ENCODE assay signal across 8 mouse cellular contexts in the genomic region with DNA sequence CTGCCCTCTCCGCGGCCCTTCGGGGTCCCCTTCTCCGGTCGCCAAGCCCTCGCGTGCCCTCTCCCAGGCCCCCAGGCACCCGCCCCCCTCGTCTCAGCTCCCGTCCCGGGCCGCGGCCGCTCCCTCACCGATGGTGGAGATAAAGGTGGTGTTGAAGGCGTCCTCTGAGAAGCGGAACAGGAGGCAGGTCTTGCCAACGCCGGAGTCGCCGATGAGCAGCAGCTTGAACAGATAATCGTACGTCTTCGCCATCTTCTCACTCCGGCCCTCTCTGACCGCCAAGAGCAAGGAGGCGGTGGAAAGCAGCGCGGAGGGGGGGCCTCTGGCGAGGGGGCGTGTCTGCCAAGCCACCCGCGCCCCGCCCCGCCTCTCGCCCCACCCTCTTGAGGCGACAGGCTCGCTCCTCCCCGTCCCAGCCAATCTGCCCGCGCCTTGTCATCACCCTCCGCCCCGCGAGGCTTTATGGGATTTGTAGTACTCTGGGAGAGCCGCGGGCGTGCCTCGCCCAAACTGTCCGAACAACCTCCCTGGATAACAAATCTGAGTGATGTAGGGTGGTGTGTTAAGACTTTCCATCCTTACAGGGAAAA. TPM values are rescaled to one million over a fixed set of nuclear protein-coding genes. Genes with fewer than 3 reads are reported as not detected.
DNase-seq lines count a peak whose midpoint lies in the region; ATAC-seq lines count a peak whose summit lies in the region.

A gene (minus strand): TSS at position 306 of the 590 bp plus-strand sequence.

- 0 out of 2 replicates have a peak, but pooled peaks cover 8% of the 10 kb centered on the region for H3K36me3 ChIP-seq in forebrain, embryonic 14.5 days (ENCODE audit: control insufficient read depth, insufficient read depth, low read length)
- no peaks in the 10 kb centered on the region for H3K36me3 ChIP-seq in neural tube, embryonic 15.5 days

- H3K9me3 ChIP-seq in forebrain, embryonic 14.5 days (replicated peaks; ENCODE audit: control insufficient read depth, low read length): no peaks in the 10 kb centered on the region
- H3K9me3 ChIP-seq in neural tube, embryonic 15.5 days (replicated peaks): no peaks in the 10 kb centered on the region

- peak; percentile 99 for ATAC-seq in forebrain, embryonic 14.5 days
- peak; percentile 98 for ATAC-seq in neural tube, embryonic 15.5 days (ENCODE audit: low FRiP score)

- H3K4me3 ChIP-seq in forebrain, embryonic 14.5 days (ENCODE audit: low read depth, low read length): peak within 1 kb of the TSS; percentile 82
- peak within 1 kb of the TSS; percentile 94 for H3K4me3 ChIP-seq in neural tube, embryonic 15.5 days (replicated peaks)

- peak; percentile 96 for DNase-seq in ES-CJ7 (ENCODE audit: low read depth, low spot score)
- peak; percentile 95 for DNase-seq in cerebellum, adult 11 months
- peak; percentile 98 for DNase-seq in forebrain, embryonic 14.5 days (ENCODE audit: low spot score)
- peak; percentile 96 to 97 for DNase-seq in heart, postnatal 14 days
- peak; percentile 97 for DNase-seq in layer of hippocampus, adult 11-12 months (ENCODE audit: low spot score)
- peak; percentile 96 to 98 for DNase-seq in lung, adult 18-20 months
- DNase-seq in testis, postnatal 14 days (ENCODE audit: low spot score): peak; percentile 98

- peak within 1 kb of the TSS; percentile 89 for H3K9ac ChIP-seq in forebrain, embryonic 14.5 days (ENCODE audit: low read length)
- H3K9ac ChIP-seq in neural tube, embryonic 15.5 days (replicated peaks): peak within 1 kb of the TSS; percentile 88

- peak within 1 kb of the TSS; percentile 69 for H3K4me2 ChIP-seq in forebrain, embryonic 14.5 days (ENCODE audit: low read length)
- peak within 1 kb of the TSS; percentile 84 for H3K4me2 ChIP-seq in neural tube, embryonic 15.5 days

- H3K27ac ChIP-seq in forebrain, embryonic 14.5 days (ENCODE audit: low read depth, low read length): peak within 1 kb of the TSS; percentile 85
- peak within 1 kb of the TSS; percentile 95 for H3K27ac ChIP-seq in neural tube, embryonic 15.5 days (replicated peaks)

- WGBS in forebrain, embryonic 14.5 days: 1% methylated on average over 47 of the region's 49 CpGs
- under 1% methylated on average over 47 of the region's 49 CpGs for WGBS in neural tube, embryonic 15.5 days

- no peaks in the 10 kb centered on the region for H3K27me3 ChIP-seq in forebrain, embryonic 14.5 days (replicated peaks; ENCODE audit: control insufficient read depth, insufficient read depth, low read length)
- H3K27me3 ChIP-seq in neural tube, embryonic 15.5 days (replicated peaks): no peaks in the 10 kb centered on the region

- intact Hi-C loops in heart, postnatal 14 days (cut with DNase I): loop anchor here (5.0 kb wide), 1 partner anchor 47 kb away; no protein-coding TSS in a partner anchor

- H3K4me1 ChIP-seq in forebrain, embryonic 14.5 days (ENCODE audit: control insufficient read depth, insufficient read depth, low read length): peaks cover 18% of the 10 kb centered on the region
- peaks cover 41% of the 10 kb centered on the region for H3K4me1 ChIP-seq in neural tube, embryonic 15.5 days

RNA-seq across cellular contexts. Expression of the gene that starts here (rescaled TPM):
- 15.3 and 22.4 TPM in 2 replicates for polyA plus RNA-seq in forebrain, embryonic 14.5 days (2014; fragmentation: Nextera tagmentation; extraction: Ambion mirVana)
- total RNA-seq in heart, postnatal 14 days (2021): 10 to 100 TPM; 12.7 to 13.5 TPM
- polyA plus RNA-seq in neural tube, embryonic 15.5 days (2015; fragmentation: Nextera tagmentation; extraction: Ambion mirVana): 30.8 and 32.1 TPM in 2 replicates

Comparison
In these comparisons a context has a peak if more than half of its experiments do, and no peak if none do; other contexts are left out.
1. Peak in every context shown above with its lines: DNase-seq, ATAC-seq, H3K4me3 ChIP-seq and H3K27ac ChIP-seq.